Mouse (Mus musculus) limb, embryonic 14.5 days (tissue): ENCODE measurements at regions not wholly inside any gene's neighbourhood (a gene's known extent, or its start where the extent isn't known, plus 50 kb on each side); places are given as distances from the start of the nearest gene placed in this dataset.

Experiments used
- ATAC-seq: fragments of 200-750 bp; cut with Nextera tagmentation; 2 replicates; pipeline ENCODE4 v1.8.0; 2017; ENCODE audit warnings: low read depth, moderate number of reproducible peaks, moderate TSS enrichment; ENCODE audit not compliant: low FRiP score
- DNase-seq: peaks from one replicate; pipeline ENCODE4 v3.0.0-alpha.2; 2015; ENCODE audit warnings: low spot score
- H3K27ac ChIP-seq: fragments of 300-500 bp; sonication (generic); replicated peaks from 2 replicates; pipeline ENCODE4 v1.5.1; 2014; ENCODE audit warnings: low read depth, mild to moderate bottlenecking, low read length, moderate library complexity, mixed read lengths
- H3K27me3 ChIP-seq: fragments of 300-500 bp; sonication (generic); 2 replicates; pipeline ENCODE4 v1.6.1; 2014; ENCODE audit warnings: low read length, mixed read lengths; ENCODE audit not compliant: control insufficient read depth, insufficient read depth
- H3K36me3 ChIP-seq: fragments of 300-500 bp; sonication (generic); 2 replicates; pipeline ENCODE4 v1.6.1; 2014; ENCODE audit warnings: mild to moderate bottlenecking, low read length, moderate library complexity, mixed read lengths; ENCODE audit not compliant: control insufficient read depth, insufficient read depth
- H3K4me1 ChIP-seq: fragments of 300-500 bp; sonication (generic); 2 replicates; pipeline ENCODE4 v1.6.1; 2014; ENCODE audit warnings: antibody characterized with exemption, low read length, mixed read lengths; ENCODE audit not compliant: control insufficient read depth, insufficient read depth
- H3K4me2 ChIP-seq: fragments of 300-500 bp; sonication (generic); replicated peaks from 2 replicates; pipeline ENCODE4 v1.6.1; 2014; ENCODE audit warnings: low read depth, mild to moderate bottlenecking, low read length, moderate library complexity; ENCODE audit not compliant: severe bottlenecking
- H3K4me3 ChIP-seq: fragments of 300-500 bp; sonication (generic); replicated peaks from 2 replicates; pipeline ENCODE4 v1.5.1; 2014; ENCODE audit warnings: low read length
- H3K9ac ChIP-seq: fragments of 300-500 bp; sonication (generic); 2 replicates; pipeline ENCODE4 v1.6.1; 2014; ENCODE audit warnings: mild to moderate bottlenecking, low read depth, low read length, moderate library complexity; ENCODE audit not compliant: severe bottlenecking
- H3K9me3 ChIP-seq: fragments of 300-500 bp; sonication (generic); 2 replicates; pipeline ENCODE4 v1.6.1; 2016; ENCODE audit warnings: low read length; ENCODE audit not compliant: control insufficient read depth
- POLR2A ChIP-seq: fragments of 200-500 bp; IDR thresholded peaks from 2 replicates; pipeline ENCODE4 v1.8.0; 2012; ENCODE audit warnings: inconsistent platforms, mild to moderate bottlenecking, moderate library complexity, borderline replicate concordance; ENCODE audit not compliant: insufficient read depth, insufficient read length; ENCODE audit errors: extremely low read depth
- WGBS: fragments of 180-500 bp; shearing (Covaris S2); extraction: QIAGEN DNeasy Blood & Tissue Kit; methylation state at CpG from one replicate; pipeline ENCODE4 v1.1.7; 2014; 5-methylcytosine and 5-hydroxymethylcytosine counted together

DNA sequence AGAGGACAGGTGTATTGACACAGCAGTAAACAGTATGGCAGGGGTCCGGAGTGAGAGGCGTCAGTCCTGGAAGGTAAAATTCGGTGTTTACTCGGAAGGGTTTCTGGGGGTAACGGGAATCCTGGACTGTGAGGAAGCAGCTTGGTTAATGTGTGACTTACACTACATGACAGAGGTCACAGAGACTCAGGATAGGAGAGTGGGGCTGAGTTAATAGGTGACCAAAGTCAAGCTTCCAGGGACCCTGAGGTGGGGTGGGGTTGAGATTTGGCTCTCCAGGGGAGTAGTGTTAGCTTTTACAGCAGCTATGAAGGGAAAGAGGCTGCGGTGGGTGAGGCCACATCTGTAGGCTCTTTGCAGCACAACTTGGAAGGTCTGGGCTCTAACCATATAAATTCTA, 233.9 kb upstream of the Fn1 start:
- Histone ChIP-seq H3K27me3 (no peaks in the 10 kb centered on the region), H3K36me3 (no peaks in the 10 kb centered on the region), H3K9ac (no peak overlapping the region), H3K4me1 (no peaks in the 10 kb centered on the region; the same call in 1 of the 2 replicates), H3K9me3 (no peaks in the 10 kb centered on the region), H3K4me3 (no peak overlapping the region), H3K4me2 (no peak overlapping the region), H3K27ac (no peak overlapping the region)
- DNase-seq (no peak), ATAC-seq (no peak)
- 82% methylated on average over 6 of the region's 6 CpGs for WGBS
- no peak for TF ChIP-seq POLR2A

DNA sequence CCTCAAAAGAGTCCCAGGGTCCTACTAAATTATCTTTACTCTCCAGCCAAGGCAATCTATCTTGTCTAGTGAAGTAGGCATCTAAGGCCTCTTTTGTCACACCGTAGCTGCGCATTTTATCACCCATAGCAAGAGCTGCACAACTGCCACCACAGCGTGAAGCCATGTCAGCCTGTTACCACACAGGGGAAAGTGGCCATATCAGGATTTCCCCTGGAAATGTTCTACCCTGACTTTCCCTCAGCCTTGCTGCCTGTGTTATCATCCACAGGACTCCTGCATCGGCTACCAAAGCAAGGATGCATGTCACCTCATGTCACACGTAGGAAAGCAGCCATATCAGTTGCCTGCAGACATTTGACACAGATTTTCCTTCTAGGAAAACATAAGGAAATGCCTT, 233.2 kb upstream of the Fn1 start:
- no peaks in the 10 kb centered on the region for H3K36me3 ChIP-seq
- DNase-seq (no peak), ATAC-seq (no peak)
- H3K9ac ChIP-seq, result no peak overlapping the region
- no peak overlapping the region for H3K4me3 ChIP-seq
- no peak overlapping the region for H3K4me2 ChIP-seq
- H3K9me3 ChIP-seq, result no peaks in the 10 kb centered on the region
- H3K4me1 ChIP-seq, result no peaks in the 10 kb centered on the region; the same call in 1 of the 2 replicates
- 75% methylated on average over 5 of the region's 5 CpGs for WGBS
- no peaks in the 10 kb centered on the region for H3K27me3 ChIP-seq
- no peak overlapping the region for H3K27ac ChIP-seq
- TF ChIP-seq POLR2A, result no peak

DNA sequence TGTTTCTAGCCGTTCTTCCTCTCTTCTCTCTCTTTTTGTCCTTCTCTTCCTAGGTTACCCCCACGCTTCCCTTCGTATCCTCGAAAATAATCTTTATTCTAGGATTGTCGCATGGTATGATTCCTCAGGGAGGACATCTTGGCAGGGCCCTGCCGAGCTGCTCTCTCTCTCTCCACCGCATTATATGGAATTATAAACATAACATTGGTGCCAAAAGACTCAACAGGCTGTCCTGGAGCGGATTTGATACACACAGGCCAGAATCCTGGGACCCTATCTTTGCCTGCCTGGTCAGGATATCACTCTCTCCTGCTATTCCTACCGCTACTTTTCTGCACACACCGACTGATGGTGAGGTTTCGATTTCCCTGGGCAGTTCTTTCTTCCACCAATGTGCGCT, 228.9 kb upstream of the Fn1 start:
- Histone ChIP-seq H3K4me3 (no peak overlapping the region), H3K36me3 (no peaks in the 10 kb centered on the region), H3K9me3 (no peaks in the 10 kb centered on the region), H3K4me2 (no peak overlapping the region), H3K4me1 (peaks cover 8% of the 10 kb centered on the region), H3K9ac (no peak overlapping the region), H3K27ac (no peak overlapping the region), H3K27me3 (no peaks in the 10 kb centered on the region)
- DNase-seq (no peak), ATAC-seq (no peak)
- TF ChIP-seq POLR2A, result no peak
- 86% methylated on average over 12 of the region's 12 CpGs for WGBS

DNA sequence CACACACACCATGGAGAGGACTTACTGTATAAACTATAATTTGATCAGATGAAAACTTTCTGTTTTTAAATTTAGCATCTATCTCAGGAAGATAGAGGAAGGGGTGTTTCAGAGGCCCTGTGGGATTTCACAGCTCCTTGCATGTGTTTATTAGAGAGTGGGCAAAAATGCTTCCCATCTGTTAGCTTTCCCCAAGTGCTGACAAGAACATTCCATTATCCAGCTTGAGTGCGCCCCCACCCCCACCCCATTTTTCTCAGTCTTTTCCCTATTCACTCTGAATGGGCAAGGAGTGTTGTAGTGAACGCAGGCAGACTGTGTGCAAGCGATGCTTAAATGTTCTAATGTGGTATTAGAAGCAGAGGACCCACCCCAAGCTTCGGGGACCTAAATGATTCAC, 228.2 kb upstream of the Fn1 start:
- ATAC-seq, result no peak
- no peak for DNase-seq
- Histone ChIP-seq H3K36me3 (no peaks in the 10 kb centered on the region), H3K4me2 (no peak overlapping the region), H3K9me3 (no peaks in the 10 kb centered on the region), H3K9ac (no peak overlapping the region), H3K4me3 (no peak overlapping the region), H3K4me1 (peaks cover 10% of the 10 kb centered on the region), H3K27me3 (no peaks in the 10 kb centered on the region), H3K27ac (no peak overlapping the region)
- no peak for TF ChIP-seq POLR2A
- WGBS, result 73% methylated on average over 4 of the region's 4 CpGs

DNA sequence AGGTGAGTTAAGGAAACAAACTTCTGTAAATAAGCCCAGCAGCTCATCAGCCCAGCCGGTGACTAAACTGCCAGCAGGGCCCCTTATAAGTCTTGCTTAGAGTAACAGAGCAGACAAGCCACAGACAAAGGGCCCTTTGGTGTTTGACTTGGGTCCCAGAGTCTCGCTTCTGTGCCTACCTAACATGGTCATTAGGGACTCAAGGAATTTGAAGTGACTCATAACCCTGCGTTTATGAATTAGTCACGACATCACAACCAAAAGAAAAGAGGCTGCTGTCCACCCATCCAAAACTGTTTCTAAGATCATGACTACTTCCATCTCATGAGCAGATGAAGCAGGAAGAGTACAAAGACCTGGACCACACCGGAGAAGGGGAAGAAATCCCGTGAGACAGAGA, 227.5 kb upstream of the Fn1 start:
- H3K4me1 ChIP-seq, result peaks cover 10% of the 10 kb centered on the region; the same call in 1 of the 2 replicates
- H3K4me3 ChIP-seq, result no peak overlapping the region
- no peak overlapping the region for H3K27ac ChIP-seq
- 65% methylated on average over 6 of the region's 6 CpGs for WGBS
- no peaks in the 10 kb centered on the region for H3K9me3 ChIP-seq
- no peaks in the 10 kb centered on the region for H3K27me3 ChIP-seq
- H3K36me3 ChIP-seq, result no peaks in the 10 kb centered on the region
- H3K4me2 ChIP-seq, result no peak overlapping the region
- no peak for ATAC-seq
- TF ChIP-seq POLR2A, result no peak
- H3K9ac ChIP-seq, result no peak overlapping the region
- no peak for DNase-seq
